Mouse (Mus musculus) leukemia stem cell, adult 10-12 weeks (primary cell): ENCODE results near the gene Rnase2b. TPM values are rescaled to one million over a fixed set of nuclear protein-coding genes. Genes with fewer than 3 reads are reported as not detected.

Source experiments
- polyA plus RNA-seq: library from polyadenylated mRNA; stranded (reverse); fragments of >175 nt; gene quantifications from 2 replicates; pipeline ENCODE4 v1.2.3, GENCODE M21; 2012; ENCODE audit warnings: low replicate concordance

The Rnase2b gene
- not detected in 2 replicates for polyA plus RNA-seq

DNA sequence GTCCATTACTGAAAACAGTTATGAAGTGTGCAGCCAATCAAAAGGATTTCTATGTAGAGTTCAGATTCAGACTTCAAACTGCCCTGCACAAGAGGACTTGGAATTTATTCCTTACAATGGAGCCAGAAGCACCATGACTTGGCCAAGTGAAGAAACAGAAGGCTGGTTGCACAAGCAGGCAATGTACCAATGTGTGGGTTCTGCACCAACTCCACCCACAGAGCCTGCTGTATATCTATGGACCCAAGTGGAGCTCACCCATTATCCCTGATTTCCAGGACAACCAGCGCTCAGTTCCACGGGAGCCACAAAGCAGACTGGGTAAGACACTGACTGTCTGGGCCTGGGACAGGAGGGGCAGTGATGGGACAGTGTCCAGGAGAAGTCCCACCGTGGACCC, at the start of gene Rnase2b:
Gene Rnase2b (plus strand): TSS at position 285 of the 400 bp plus-strand sequence.

DNA sequence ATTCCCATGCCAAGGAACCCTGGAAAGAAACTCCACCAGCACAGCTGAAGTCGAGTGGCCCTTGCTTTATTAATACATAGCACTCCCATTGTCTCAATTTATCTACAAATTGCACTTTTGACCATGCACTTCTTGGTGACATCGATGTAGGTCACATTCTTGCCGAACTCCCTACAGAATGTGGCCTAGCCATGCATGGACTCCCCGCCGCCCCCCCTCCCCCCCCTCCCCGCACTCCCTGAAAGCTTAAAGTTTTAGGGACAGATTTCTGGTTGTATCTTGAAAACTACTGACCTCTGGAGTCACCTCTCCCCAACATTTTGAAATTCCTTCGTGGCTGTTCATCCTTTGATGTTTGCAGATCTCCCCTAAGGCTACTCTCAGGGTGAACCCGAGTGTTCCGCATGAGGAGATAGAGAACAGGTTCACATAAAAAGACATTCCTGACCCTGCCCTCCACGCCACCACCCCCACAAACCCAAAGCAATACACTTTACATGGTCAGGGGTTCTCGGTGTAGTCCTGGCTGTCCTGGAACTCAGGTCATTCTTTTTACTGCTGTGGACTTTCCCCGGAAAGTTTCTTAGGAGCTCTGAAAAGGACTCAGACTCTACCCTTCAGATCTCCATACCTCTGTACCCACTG, 48.0 kb upstream of the Rnase2b start, which contains the start of gene Eddm3b:
Gene Eddm3b (plus strand): TSS at position 511 of the 645 bp plus-strand sequence.

DNA sequence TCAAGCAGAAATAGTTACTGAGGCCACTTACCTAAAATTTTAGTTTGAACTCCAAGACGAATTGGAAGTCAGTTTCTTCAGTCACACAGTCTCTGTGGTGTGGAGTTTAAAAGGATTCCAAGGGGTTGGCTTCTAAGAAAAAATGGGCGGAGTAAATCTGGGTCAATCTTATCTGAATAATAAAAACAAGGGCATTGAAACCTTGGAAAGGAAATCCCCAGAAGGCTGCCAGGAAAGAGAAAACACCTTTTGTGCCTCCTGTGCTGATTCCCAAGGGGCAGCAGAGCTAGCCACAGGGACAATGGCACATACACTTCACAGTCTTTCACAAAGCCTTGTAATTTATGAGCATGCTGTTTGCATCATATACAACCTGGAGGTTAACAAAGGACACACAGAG, 15.4 kb upstream of the Rnase2b start, which contains the start of gene Rnase1:
Gene Rnase1 (minus strand): TSS at position 101 of the 400 bp plus-strand sequence.

DNA sequence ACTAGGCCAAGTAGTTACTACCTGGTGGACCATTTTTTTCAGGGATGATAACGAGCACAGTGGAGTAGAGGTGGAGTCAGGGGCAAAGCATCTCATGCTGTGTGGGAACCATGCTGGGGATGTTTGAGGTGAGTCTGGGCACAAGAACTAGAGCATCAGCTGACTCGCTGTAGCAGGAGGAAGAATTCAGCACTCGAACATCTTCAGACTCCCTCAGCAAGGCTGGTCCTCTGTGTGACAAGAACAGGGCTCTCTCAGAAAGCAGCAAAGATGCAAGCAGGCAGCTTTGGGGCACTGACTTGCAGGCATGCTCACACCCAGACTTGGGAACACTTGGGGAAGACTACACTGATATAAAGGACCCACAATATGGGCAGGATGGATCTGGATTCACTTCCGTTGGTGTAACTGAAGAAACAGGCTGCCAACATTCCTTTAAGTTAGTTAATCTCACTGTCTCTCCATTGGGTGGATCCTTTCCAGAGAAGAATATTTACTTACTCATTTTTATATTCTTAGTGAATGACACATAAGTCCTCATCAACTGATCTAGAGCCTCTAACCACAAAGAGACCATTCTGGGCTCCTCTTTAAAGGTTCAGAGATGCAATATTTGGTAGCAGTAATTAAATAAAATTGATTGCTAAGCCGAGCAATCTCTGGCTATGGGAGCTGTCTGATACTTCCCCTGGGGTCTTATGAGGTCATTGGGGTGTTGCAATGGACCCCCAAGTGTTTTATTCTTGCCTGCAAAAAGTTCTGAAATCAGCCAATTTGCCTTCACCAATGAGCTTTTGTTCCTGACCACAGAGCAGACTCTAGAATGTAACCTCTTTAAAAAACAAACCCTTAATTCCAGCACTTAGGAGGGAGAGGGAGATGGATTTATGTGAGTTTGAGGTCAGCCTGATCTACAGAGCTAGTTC, 37.3 kb downstream of the Rnase2b start, which contains the start of gene Ang2:
Gene Ang2 (minus strand): TSS at position 51 of the 926 bp plus-strand sequence.

DNA sequence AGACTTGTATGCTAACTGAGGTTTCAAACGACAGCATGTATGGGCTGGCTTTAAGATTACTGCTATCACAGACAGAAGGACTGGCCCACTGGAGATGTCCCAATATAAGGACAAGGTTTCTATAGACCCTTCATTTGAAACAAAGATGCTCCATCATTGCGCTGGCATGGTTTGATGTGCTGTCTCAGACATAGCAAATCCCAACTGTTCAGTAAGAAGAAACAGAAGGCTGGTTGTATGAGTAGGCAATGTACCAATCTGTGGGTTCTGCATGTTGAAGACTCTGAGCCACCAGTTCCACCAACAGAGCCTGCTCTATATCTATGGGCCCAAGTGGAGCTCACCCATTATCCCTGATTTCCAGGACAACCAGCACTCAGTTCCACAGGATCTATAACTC, 41.1 kb downstream of the Rnase2b start, which contains the start of gene Ear14:
Gene Ear14 (plus strand): TSS at position 277 of the 400 bp plus-strand sequence.

Other genes with a start within 250 kb of the Rnase2b start
- gene Osgep, start 237.4 kb upstream of the Rnase2b start, polyA plus RNA-seq = 20.4 and 43.1 TPM in 2 replicates
- 33.0 and 38.4 TPM in 2 replicates for gene Apex1, start 237.3 kb upstream of the Rnase2b start, polyA plus RNA-seq
- gene Pip4p1, start 231.4 kb upstream of the Rnase2b start, polyA plus RNA-seq = 65.3 and 128 TPM in 2 replicates
- gene Pnp, start 231.2 kb upstream of the Rnase2b start, polyA plus RNA-seq = 1.7 and 2.1 TPM in 2 replicates
- 1.3 TPM in 1 of 2 replicates, not detected in the other for gene Gm49342, start 217.7 kb upstream of the Rnase2b start, polyA plus RNA-seq
- not detected in 2 replicates for gene Pnp2, start 206.3 kb upstream of the Rnase2b start, polyA plus RNA-seq
- gene Rnase10, start 154.5 kb upstream of the Rnase2b start, polyA plus RNA-seq = not detected in 2 replicates
- not detected in 2 replicates for gene Rnase9, start 120.4 kb upstream of the Rnase2b start, polyA plus RNA-seq
- gene Rnase11, start 112.1 kb upstream of the Rnase2b start, polyA plus RNA-seq = not detected in 2 replicates
- not detected in 2 replicates for gene Rnase12, start 104.6 kb upstream of the Rnase2b start, polyA plus RNA-seq
- not detected in 2 replicates for gene Olfr750, start 87.8 kb upstream of the Rnase2b start, polyA plus RNA-seq
- 0.40 TPM in 1 of 2 replicates, not detected in the other for gene Rnase4, start 71.2 kb upstream of the Rnase2b start, polyA plus RNA-seq
- not detected in 2 replicates for gene Ang, start 71.1 kb upstream of the Rnase2b start, polyA plus RNA-seq
- not detected in 2 replicates for gene Eddm3b, start 47.8 kb upstream of the Rnase2b start, polyA plus RNA-seq
- 0.55 and 2.7 TPM in 2 replicates for gene Rnase6, start 38.4 kb upstream of the Rnase2b start, polyA plus RNA-seq
- gene Rnase1, start 15.5 kb upstream of the Rnase2b start, polyA plus RNA-seq = not detected in 2 replicates
- not detected in 2 replicates for gene Ang2, start 36.9 kb downstream of the Rnase2b start, polyA plus RNA-seq
- not detected in 2 replicates for gene Ear14, start 41.1 kb downstream of the Rnase2b start, polyA plus RNA-seq
- gene Rnase2a, start 93.9 kb downstream of the Rnase2b start, polyA plus RNA-seq = not detected in 2 replicates
- gene Gm7247, start 199.5 kb downstream of the Rnase2b start, polyA plus RNA-seq = not detected in 2 replicates
- not detected in 2 replicates for gene Vmn2r88, start 248.6 kb downstream of the Rnase2b start, polyA plus RNA-seq